ENCODE assay signal across 16 mouse cellular contexts in genomic region chr7:111800120-111800519, GRCm38 (mm10). TPM values are rescaled to one million over a fixed set of nuclear protein-coding genes. Genes with fewer than 3 reads are reported as not detected.
"Had no signal": no experiment of that assay in that cellular context is flagged by ENCODE, and none has a peak within 500 bp of the region (broad histone marks: within the 10 kb centered on the region; RNA-seq: fewer than 3 reads in every experiment).

No protein-coding gene starts in this region.

- H3K4me2 ChIP-seq: liver, embryonic 12.5 days; midbrain, embryonic 11.5 days; midbrain, embryonic 15.5 days; neural tube, embryonic 12.5 days had no signal

- H3K4me3 ChIP-seq: left cerebral cortex, adult 2 months; limb, embryonic 10.5 days; liver, embryonic 12.5 days; megakaryocyte, embryonic 14.5 days; midbrain, embryonic 15.5 days; neural tube, embryonic 12.5 days had no signal

- H3K9me3 ChIP-seq: limb, embryonic 10.5 days; liver, embryonic 12.5 days; megakaryocyte, embryonic 14.5 days; midbrain, embryonic 15.5 days; neural tube, embryonic 12.5 days had no signal

- H3K4me1 ChIP-seq: liver, embryonic 12.5 days; megakaryocyte, embryonic 14.5 days; midbrain, embryonic 15.5 days; neural tube, embryonic 12.5 days had no signal

- ATAC-seq: intestine, embryonic 16.5 days; liver, embryonic 12.5 days; midbrain, embryonic 15.5 days had no signal

- H3K27ac ChIP-seq: left cerebral cortex, adult 2 months; limb, embryonic 10.5 days; liver, embryonic 12.5 days; macrophage; midbrain, embryonic 15.5 days; neural tube, embryonic 12.5 days; stomach, postnatal 0 days had no signal

- H3K36me3 ChIP-seq: limb, embryonic 10.5 days; liver, embryonic 12.5 days; midbrain, embryonic 15.5 days; neural tube, embryonic 12.5 days had no signal

- H3K9ac ChIP-seq: liver, embryonic 12.5 days; midbrain, embryonic 15.5 days; neural tube, embryonic 12.5 days had no signal

- DNase-seq: kidney, adult 8-10 months; kidney, postnatal 25 days; lung, postnatal 10 days; thymus, adult 18-20 months; thymus, postnatal 14 days had no signal

- H3K27me3 ChIP-seq: liver, embryonic 12.5 days; megakaryocyte, embryonic 14.5 days; midbrain, embryonic 15.5 days; neural tube, embryonic 12.5 days had no signal

RNA-seq across cellular contexts. Expression of gene Galnt18, which starts 20.3 kb away (rescaled TPM):
- total RNA-seq: monocyte, adult 5-6 weeks had no signal
- polyA plus RNA-seq: macrophage had no signal
